Mouse (Mus musculus) testis, adult 2 months (tissue): ENCODE data around the gene Tgfa.

Source experiments
- CTCF ChIP-seq: fragments of 200-500 bp; IDR thresholded peaks from 2 replicates; pipeline ENCODE4 v1.5.1; 2012; ENCODE audit warnings: low read depth, mild to moderate bottlenecking, inconsistent platforms, low read length, moderate library complexity; ENCODE audit not compliant: control insufficient read depth, insufficient read depth, insufficient replicate concordance
- POLR2A ChIP-seq: fragments of 200-500 bp; IDR thresholded peaks from 2 replicates; pipeline ENCODE4 v1.6.1; 2012; ENCODE audit warnings: low read depth, mild to moderate bottlenecking, inconsistent platforms, low read length, moderate library complexity; ENCODE audit not compliant: control insufficient read depth

- TF ChIP-seq POLR2A: no peak
- no peak for TF ChIP-seq CTCF
Observed at GRCm38 (mm10) chr6:86277620-86278019, 82.6 kb downstream of the Tgfa start.
